Mouse (Mus musculus) heart, embryonic 13.5 days (tissue): ENCODE results near the gene Barx2. TPM values are rescaled to one million over a fixed set of nuclear protein-coding genes. Genes with fewer than 3 reads are reported as not detected.
A peak's percentile ranks its signal among the peaks of the same experiment; 100 is the strongest.
"Not testable (repeated sequence)": the region's sequence is repeated elsewhere in the genome, so short reads cannot be mapped to it uniquely, and the experiment has no call there.

Experiments used
- ATAC-seq: fragments of 200-750 bp; cut with Nextera tagmentation; 2 replicates; pipeline ENCODE4 v1.8.0; 2017; ENCODE audit warnings: moderate TSS enrichment; ENCODE audit not compliant: insufficient number of reproducible peaks, low FRiP score, low TSS enrichment; ENCODE audit errors: extremely low read depth
- H3K27ac ChIP-seq: fragments of 300-500 bp; sonication (generic); replicated peaks from 2 replicates; pipeline ENCODE4 v1.5.1; 2015; ENCODE audit warnings: moderate library complexity, mild to moderate bottlenecking, inconsistent platforms
- H3K27me3 ChIP-seq: fragments of 300-500 bp; sonication (generic); replicated peaks from 2 replicates; pipeline ENCODE4 v1.6.1; 2015; ENCODE audit warnings: mild to moderate bottlenecking, inconsistent platforms
- H3K36me3 ChIP-seq: fragments of 300-500 bp; sonication (generic); 2 replicates; pipeline ENCODE4 v1.6.1; 2015; ENCODE audit warnings: mild to moderate bottlenecking, inconsistent platforms
- H3K4me1 ChIP-seq: fragments of 300-500 bp; sonication (generic); 2 replicates; pipeline ENCODE4 v1.6.1; 2015; ENCODE audit warnings: inconsistent platforms
- H3K4me2 ChIP-seq: fragments of 300-500 bp; sonication (generic); 2 replicates; pipeline ENCODE4 v1.6.1; 2015; ENCODE audit warnings: inconsistent platforms, mild to moderate bottlenecking, moderate library complexity
- H3K4me3 ChIP-seq: fragments of 300-500 bp; sonication (generic); 2 replicates; pipeline ENCODE4 v1.5.1; 2015; ENCODE audit warnings: moderate library complexity, mild to moderate bottlenecking, inconsistent platforms
- H3K9ac ChIP-seq: fragments of 300-500 bp; sonication (generic); 2 replicates; pipeline ENCODE4 v1.6.1; 2015; ENCODE audit warnings: inconsistent platforms, mild to moderate bottlenecking, moderate library complexity
- H3K9me3 ChIP-seq: fragments of 300-500 bp; sonication (generic); 2 replicates; pipeline ENCODE4 v1.6.1; 2016; ENCODE audit warnings: inconsistent platforms
- WGBS: fragments of 180-500 bp; shearing (Covaris S2); methylation state at CpG from one replicate; pipeline ENCODE4 v1.1.7; 2015; ENCODE audit warnings: mixed read lengths; 5-methylcytosine and 5-hydroxymethylcytosine counted together
- polyA plus RNA-seq: library from polyadenylated mRNA; unstranded; fragments of >200 nt; fragmentation: Nextera tagmentation; extraction: Ambion mirVana; gene quantifications from 2 replicates; pipeline ENCODE4 v1.2.1, GENCODE M21; 2015

Barx2 gene
- 0.12 TPM in 1 of 2 replicates, not detected in the other for polyA plus RNA-seq

- Histone ChIP-seq H3K4me3 (peak within 1 kb of the TSS; percentile 66), H3K4me2 (peak within 1 kb of the TSS; percentile 99), H3K9ac (peak within 1 kb of the TSS; percentile 67), H3K9me3 (no peaks in the 10 kb centered on the region), H3K27me3 (peaks cover 95% of the 10 kb centered on the region), H3K4me1 (peaks cover 28% of the 10 kb centered on the region), H3K27ac (no peak within 1 kb of the TSS), H3K36me3 (no peaks in the 10 kb centered on the region)
- WGBS, result under 1% methylated on average over 80 of the region's 81 CpGs
- ATAC-seq, result no peak
Measured at GRCm38 (mm10) chr9:31912921-31913738, at the start of gene Barx2. Gene Barx2, minus strand, starts transcription at chr9:31913462.

DNA sequence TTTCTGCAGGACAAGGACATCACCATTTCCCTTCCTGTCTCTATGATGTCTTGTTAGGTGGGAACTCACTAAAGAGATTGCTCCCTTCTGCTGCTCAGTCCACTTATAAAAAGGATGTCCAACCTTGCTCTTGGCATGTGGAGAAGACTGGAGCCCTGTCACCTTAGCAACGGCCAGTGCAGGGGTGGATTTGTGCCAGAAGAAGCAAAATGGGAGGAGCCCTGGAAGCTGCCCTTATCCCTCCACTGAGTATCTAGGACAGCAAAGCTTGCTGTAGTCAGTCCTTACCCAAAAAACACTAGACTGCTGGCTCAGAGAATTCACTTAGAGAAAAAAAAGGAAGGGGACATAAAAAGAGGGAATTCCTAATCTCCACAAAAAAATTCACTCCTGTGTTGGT, 49.0 kb upstream of the Barx2 start:
- ATAC-seq, result no peak
- 35% methylated on average over 1 of the region's 1 CpGs for WGBS

GRCm38 (mm10) chr9:31960488-31960887, 47.2 kb upstream of the Barx2 start:
- WGBS, result 65% methylated on average over 2 of the region's 2 CpGs
- Histone ChIP-seq H3K9ac (no peak overlapping the region), H3K4me1 (no peaks in the 10 kb centered on the region), H3K27me3 (no peaks in the 10 kb centered on the region), H3K9me3 (peaks cover 2% of the 10 kb centered on the region; the same call in 1 of the 2 replicates), H3K4me2 (no peak overlapping the region), H3K27ac (no peak overlapping the region), H3K4me3 (no peak overlapping the region), H3K36me3 (no peaks in the 10 kb centered on the region)
- ATAC-seq, result no peak

More for the DNA sequence above, 49.0 kb upstream of the Barx2 start:
- peaks cover 9% of the 10 kb centered on the region; the same call in 1 of the 2 replicates for H3K9me3 ChIP-seq
- H3K9ac ChIP-seq, result no peak overlapping the region
- H3K27ac ChIP-seq, result no peak overlapping the region
- H3K4me1 ChIP-seq, result no peaks in the 10 kb centered on the region
- no peak overlapping the region for H3K4me2 ChIP-seq
- no peaks in the 10 kb centered on the region for H3K36me3 ChIP-seq
- no peak overlapping the region for H3K4me3 ChIP-seq
- H3K27me3 ChIP-seq, result no peaks in the 10 kb centered on the region

- Histone ChIP-seq H3K4me3 (no peak overlapping the region), H3K27ac (no peak overlapping the region), H3K9ac (no peak overlapping the region), H3K4me2 (no peak overlapping the region), H3K4me1 (no peaks in the 10 kb centered on the region), H3K27me3 (no peaks in the 10 kb centered on the region), H3K36me3 (no peaks in the 10 kb centered on the region), H3K9me3 (no peaks in the 10 kb centered on the region)
- ATAC-seq, result no peak
Measured at GRCm38 (mm10) chr9:31958120-31958519, 44.9 kb upstream of the Barx2 start.

DNA sequence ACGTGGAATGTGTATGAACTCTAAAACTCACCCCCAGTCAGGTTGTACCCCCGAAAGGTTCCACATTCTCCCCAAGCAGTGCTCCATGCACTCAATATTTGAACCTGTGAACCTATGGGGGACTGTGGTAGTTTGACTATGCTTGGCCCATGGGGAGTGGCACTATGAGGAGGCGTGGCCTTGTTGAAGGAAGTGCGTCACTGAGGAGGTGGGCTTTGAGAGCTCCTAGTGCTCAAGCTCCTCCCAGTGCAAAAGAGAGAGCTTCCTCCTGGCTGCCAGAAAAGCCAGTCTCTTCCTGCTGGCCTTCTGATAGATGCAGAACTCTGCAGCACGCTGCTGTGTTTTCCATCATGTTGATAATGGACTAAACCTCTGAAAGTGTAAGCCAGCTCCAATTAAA, 37.2 kb upstream of the Barx2 start:
- Histone ChIP-seq H3K4me3 (no peak overlapping the region), H3K27ac (no peak overlapping the region), H3K36me3 (no peaks in the 10 kb centered on the region), H3K9ac (no peak overlapping the region), H3K4me2 (no peak overlapping the region), H3K4me1 (no peaks in the 10 kb centered on the region), H3K9me3 (no peaks in the 10 kb centered on the region), H3K27me3 (no peaks in the 10 kb centered on the region)
- WGBS, result 62% methylated on average over 5 of the region's 5 CpGs
- no peak for ATAC-seq

DNA sequence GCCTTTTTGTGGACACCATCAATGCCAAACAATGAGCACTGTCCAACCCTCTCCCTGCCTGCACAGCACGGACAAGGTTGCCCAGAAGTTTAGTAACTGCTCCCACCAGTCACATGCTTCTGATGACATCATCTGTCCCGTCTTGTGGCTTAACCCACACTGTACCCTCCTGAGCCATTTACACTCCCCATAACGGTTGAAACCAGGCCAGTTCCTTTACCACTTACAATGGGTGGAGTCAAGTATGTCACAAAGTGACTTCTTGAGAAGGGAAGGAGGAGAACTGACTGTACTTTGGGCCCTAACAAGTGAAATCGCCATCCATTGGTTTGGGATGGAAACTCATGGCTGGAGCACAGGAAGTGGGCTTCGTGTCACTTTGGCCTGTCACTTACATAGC, 35.8 kb upstream of the Barx2 start:
- H3K27me3 ChIP-seq, result no peaks in the 10 kb centered on the region
- no peak for ATAC-seq
- no peak overlapping the region for H3K27ac ChIP-seq
- H3K36me3 ChIP-seq, result no peaks in the 10 kb centered on the region
- H3K4me2 ChIP-seq, result no peak overlapping the region
- no peak overlapping the region for H3K9ac ChIP-seq
- H3K9me3 ChIP-seq, result no peaks in the 10 kb centered on the region
- no peaks in the 10 kb centered on the region for H3K4me1 ChIP-seq
- no peak overlapping the region for H3K4me3 ChIP-seq
- 79% methylated on average over 5 of the region's 5 CpGs for WGBS

- Histone ChIP-seq H3K27me3 (no peaks in the 10 kb centered on the region), H3K4me1 (no peaks in the 10 kb centered on the region), H3K36me3 (no peaks in the 10 kb centered on the region), H3K4me2 (no peak overlapping the region), H3K9ac (no peak overlapping the region), H3K27ac (no peak overlapping the region), H3K4me3 (no peak overlapping the region), H3K9me3 (no peaks in the 10 kb centered on the region)
- 74% methylated on average over 10 of the region's 10 CpGs for WGBS
- ATAC-seq, result no peak
Measured at GRCm38 (mm10) chr9:31947051-31947450, 33.8 kb upstream of the Barx2 start.

DNA sequence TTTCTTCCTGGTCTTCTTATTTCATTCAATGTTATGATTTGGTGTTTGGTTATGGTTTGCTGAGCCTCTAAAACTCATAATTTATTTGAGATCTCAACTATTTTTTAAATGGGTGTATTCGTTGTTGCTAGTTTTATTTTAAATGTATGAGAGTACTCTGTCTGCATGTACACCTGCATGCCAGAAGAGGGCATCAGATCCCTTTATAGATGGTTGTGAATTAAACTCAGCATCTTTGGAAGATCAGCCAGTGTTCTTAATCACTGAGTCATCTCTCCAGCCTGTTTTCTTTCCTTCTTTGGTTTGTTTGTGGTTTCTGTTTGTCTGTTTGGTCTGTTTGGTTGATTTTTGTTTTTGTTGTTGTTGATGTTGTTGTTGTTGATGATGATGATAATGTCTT, 29.1 kb upstream of the Barx2 start:
- no peak for ATAC-seq
- H3K4me1 ChIP-seq, result no peaks in the 10 kb centered on the region
- WGBS, result 47% methylated on average over 1 of the region's 1 CpGs
- no peak overlapping the region for H3K4me2 ChIP-seq
- no peaks in the 10 kb centered on the region for H3K27me3 ChIP-seq
- no peak overlapping the region for H3K4me3 ChIP-seq
- H3K9me3 ChIP-seq, result no peaks in the 10 kb centered on the region
- H3K27ac ChIP-seq, result no peak overlapping the region
- H3K9ac ChIP-seq, result no peak overlapping the region
- H3K36me3 ChIP-seq, result no peaks in the 10 kb centered on the region

DNA sequence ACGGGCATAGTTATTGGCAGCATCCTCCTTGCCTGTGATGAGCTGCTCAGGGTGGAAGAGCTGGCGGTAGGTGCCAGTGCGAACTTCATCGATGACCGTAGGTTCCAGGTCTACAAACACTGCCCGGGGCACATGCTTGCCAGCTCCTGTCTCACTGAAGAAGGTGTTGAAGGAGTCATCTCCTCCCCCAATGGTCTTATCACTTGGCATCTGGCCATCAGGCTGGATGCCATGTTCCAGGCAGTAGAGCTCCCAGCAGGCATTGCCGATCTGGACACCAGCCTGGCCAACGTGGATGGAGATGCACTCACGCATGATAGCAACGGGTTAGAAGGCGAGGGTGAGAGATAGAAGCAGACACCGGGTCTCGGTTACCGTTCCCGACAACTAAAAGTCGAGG, 23.2 kb upstream of the Barx2 start:
- ATAC-seq, H3K9ac ChIP-seq, H3K36me3 ChIP-seq, H3K4me2 ChIP-seq, H3K4me3 ChIP-seq, H3K4me1 ChIP-seq, H3K27me3 ChIP-seq, H3K27ac ChIP-seq, H3K9me3 ChIP-seq: not testable (repeated sequence)
- 71% methylated on average over 11 of the region's 16 CpGs for WGBS

GRCm38 (mm10) chr9:31931691-31932090, 18.4 kb upstream of the Barx2 start:
- 56% methylated on average over 5 of the region's 5 CpGs for WGBS
- no peak overlapping the region for H3K4me3 ChIP-seq
- no peaks in the 10 kb centered on the region for H3K27me3 ChIP-seq
- H3K9ac ChIP-seq, result no peak overlapping the region
- H3K4me1 ChIP-seq, result no peaks in the 10 kb centered on the region
- no peak for ATAC-seq
- H3K27ac ChIP-seq, result no peak overlapping the region
- no peaks in the 10 kb centered on the region for H3K9me3 ChIP-seq
- H3K4me2 ChIP-seq, result no peak overlapping the region
- no peaks in the 10 kb centered on the region for H3K36me3 ChIP-seq

DNA sequence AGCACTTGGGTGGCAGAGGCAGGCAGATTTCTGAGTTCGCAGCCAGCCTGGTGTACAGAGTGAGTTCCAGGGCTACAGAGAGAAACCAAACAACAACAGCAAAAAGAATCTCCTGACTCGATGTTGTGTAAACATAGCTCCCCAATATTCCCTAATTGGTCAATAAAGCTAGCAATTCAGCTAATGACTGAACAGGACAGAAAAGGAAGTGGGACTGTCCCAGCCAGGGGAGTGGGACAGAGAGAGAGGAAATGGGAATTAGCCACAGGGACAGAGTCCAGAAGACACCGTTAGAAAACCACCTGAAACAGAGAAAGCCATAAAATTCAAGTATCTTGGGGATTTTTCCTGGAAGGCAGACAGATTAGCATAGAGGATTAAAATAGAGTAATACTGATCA, 18.0 kb upstream of the Barx2 start:
- Histone ChIP-seq H3K9ac (no peak overlapping the region), H3K36me3 (no peaks in the 10 kb centered on the region), H3K4me1 (no peaks in the 10 kb centered on the region), H3K27ac (no peak overlapping the region), H3K4me2 (no peak overlapping the region), H3K27me3 (no peaks in the 10 kb centered on the region), H3K4me3 (no peak overlapping the region), H3K9me3 (no peaks in the 10 kb centered on the region)
- no peak for ATAC-seq
- WGBS, result 66% methylated on average over 3 of the region's 3 CpGs

DNA sequence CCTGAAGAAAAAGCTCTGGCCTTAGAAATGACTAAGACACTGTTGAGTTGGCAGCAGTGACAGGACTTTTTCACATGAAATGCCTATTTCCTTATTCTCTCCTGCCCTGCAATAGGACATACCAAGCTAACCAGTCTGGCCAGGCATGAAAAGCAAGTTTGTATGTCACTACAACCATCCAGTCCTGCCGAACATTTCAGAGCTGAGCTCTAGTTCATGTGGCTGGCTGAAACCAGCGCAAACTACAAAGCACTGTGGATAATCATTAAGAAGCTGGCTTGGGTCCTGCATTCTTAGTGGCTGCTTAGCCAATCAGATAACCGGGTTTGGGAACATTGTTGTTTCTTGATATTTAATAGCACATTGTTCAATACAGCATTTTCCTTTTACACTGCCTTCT, 13.5 kb upstream of the Barx2 start:
- Histone ChIP-seq H3K36me3 (no peaks in the 10 kb centered on the region), H3K9me3 (no peaks in the 10 kb centered on the region), H3K9ac (no peak overlapping the region), H3K4me3 (no peak overlapping the region), H3K27me3 (peaks cover 5% of the 10 kb centered on the region; the same call in 1 of the 2 replicates), H3K4me1 (no peaks in the 10 kb centered on the region), H3K27ac (no peak overlapping the region), H3K4me2 (no peak overlapping the region)
- WGBS, result 75% methylated on average over 3 of the region's 3 CpGs
- no peak for ATAC-seq
